Comparison of ENCODE assay signal across 17 mouse cellular contexts in the genomic region with DNA sequence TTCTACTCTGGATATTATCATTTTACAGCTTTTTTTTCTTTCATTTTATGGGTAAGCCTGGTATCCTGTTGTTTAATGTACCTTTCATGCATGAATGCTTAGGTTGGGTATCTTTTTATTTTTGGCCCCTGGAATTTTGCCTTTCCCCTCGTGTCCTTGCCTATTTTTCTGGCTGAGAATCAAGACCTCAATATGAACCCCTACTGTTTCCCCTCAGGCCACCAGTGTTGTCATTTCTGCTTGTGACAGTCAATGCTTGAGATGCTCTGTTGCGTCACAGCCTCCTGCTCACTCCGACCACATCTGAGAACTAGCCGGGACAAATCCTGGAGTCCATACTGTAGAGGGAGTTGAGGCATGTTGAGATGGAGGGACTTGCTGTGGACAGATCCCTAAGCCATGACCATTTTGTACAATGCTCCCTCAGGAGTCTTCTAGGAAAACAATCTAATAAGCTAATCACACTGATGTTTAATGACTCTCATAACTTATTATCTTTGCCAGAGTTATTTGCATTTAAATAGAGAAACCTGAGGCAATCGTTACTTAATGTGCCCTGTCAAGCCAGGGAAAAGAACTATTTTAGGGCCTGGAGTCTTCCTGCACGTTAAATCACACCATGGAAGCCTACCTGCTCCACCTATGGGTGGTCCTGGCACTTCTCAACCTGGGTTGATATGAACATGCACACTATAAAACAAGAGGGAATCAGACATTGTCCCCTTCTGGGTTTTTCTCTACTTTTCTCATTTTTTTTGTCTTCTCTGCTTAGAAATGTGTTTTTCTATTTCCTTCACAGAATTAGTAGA.
A peak's percentile ranks its signal among the peaks of the same experiment; 100 is the strongest.
DNase-seq lines count a peak whose midpoint lies in the region; ATAC-seq and TF ChIP-seq lines count a peak whose summit lies in the region.
"Had no signal": no experiment of that assay in that cellular context is flagged by ENCODE, and none has a peak within 500 bp of the region (broad histone marks: within the 10 kb centered on the region; RNA-seq: fewer than 3 reads in every experiment).

No protein-coding gene starts in this region.

- no peaks in the 10 kb centered on the region for H3K27me3 ChIP-seq in kidney, postnatal 0 days (ENCODE audit: insufficient read depth, low read length)
- H3K27me3 ChIP-seq in Patski: no peaks in the 10 kb centered on the region
- H3K27me3 ChIP-seq in neural tube, embryonic 12.5 days (replicated peaks): 0 out of 2 replicates have a peak, but pooled peaks cover 6% of the 10 kb centered on the region
- no peaks in the 10 kb centered on the region for H3K27me3 ChIP-seq in kidney, embryonic 15.5 days
- H3K27me3 ChIP-seq: embryonic facial prominence, embryonic 12.5 days; lung, embryonic 15.5 days had no signal

- H3K36me3 ChIP-seq in kidney, postnatal 0 days (ENCODE audit: insufficient read depth, low read length): no peaks in the 10 kb centered on the region
- no peaks in the 10 kb centered on the region for H3K36me3 ChIP-seq in neural tube, embryonic 12.5 days
- no peaks in the 10 kb centered on the region for H3K36me3 ChIP-seq in kidney, embryonic 15.5 days
- H3K36me3 ChIP-seq: embryonic facial prominence, embryonic 12.5 days; heart, embryonic 10.5 days; lung, embryonic 15.5 days had no signal

- in situ Hi-C loops in Patski (cut with MboI; ENCODE audit: low pct_unique_long_range_greater_than_20kb): no loop called here

- DNase-seq in cerebellum, adult 11-12 months: peak; percentile 33
- no peak for DNase-seq in cerebellum, postnatal 4 days (ENCODE audit: low spot score in 2 of 2)
- peak; percentile 4 for DNase-seq in kidney, postnatal 0 days (ENCODE audit: low spot score)
- no peak for DNase-seq in kidney, adult 9 months
- DNase-seq in Patski (ENCODE audit: low read depth, low spot score): no peak
- no peak for DNase-seq in right cerebral cortex, adult 18-20 months
- DNase-seq: gastrocnemius, postnatal 14 days; heart, postnatal 14 days; kidney, postnatal 36 days; left cerebral cortex, postnatal 4 days had no signal

- no peak for ATAC-seq in kidney, postnatal 0 days (replicated peaks; ENCODE audit: low FRiP score, low read depth)
- no peak for ATAC-seq in Patski
- ATAC-seq in neural tube, embryonic 12.5 days (ENCODE audit: low FRiP score, low read depth): peak; percentile 85
- no peak for ATAC-seq in kidney, embryonic 15.5 days (replicated peaks; ENCODE audit: low FRiP score)
- ATAC-seq: intestine, embryonic 16.5 days had no signal

- no peak overlapping the region for H3K9ac ChIP-seq in kidney, postnatal 0 days (ENCODE audit: low read depth, low read length)
- no peak overlapping the region for H3K9ac ChIP-seq in neural tube, embryonic 12.5 days
- no peak overlapping the region for H3K9ac ChIP-seq in kidney, embryonic 15.5 days
- H3K9ac ChIP-seq: embryonic facial prominence, embryonic 12.5 days; lung, embryonic 15.5 days had no signal

- no peaks in the 10 kb centered on the region for H3K9me3 ChIP-seq in kidney, postnatal 0 days (replicated peaks; ENCODE audit: low read length)
- no peaks in the 10 kb centered on the region for H3K9me3 ChIP-seq in neural tube, embryonic 12.5 days
- no peaks in the 10 kb centered on the region for H3K9me3 ChIP-seq in kidney, embryonic 15.5 days (replicated peaks)
- H3K9me3 ChIP-seq: embryonic facial prominence, embryonic 12.5 days; heart, embryonic 10.5 days; lung, embryonic 15.5 days had no signal

- no peak overlapping the region for H3K27ac ChIP-seq in kidney, postnatal 0 days
- H3K27ac ChIP-seq in neural tube, embryonic 12.5 days: no peak overlapping the region
- no peak overlapping the region for H3K27ac ChIP-seq in kidney, embryonic 15.5 days
- H3K27ac ChIP-seq: embryonic facial prominence, embryonic 12.5 days; heart, embryonic 10.5 days; lung, embryonic 15.5 days had no signal

- 45% methylated on average over 6 of the region's 6 CpGs for WGBS in kidney, postnatal 0 days
- 25% methylated on average over 6 of the region's 6 CpGs for WGBS in neural tube, embryonic 12.5 days
- 55% methylated on average over 6 of the region's 6 CpGs for WGBS in kidney, embryonic 15.5 days

- POLR2A ChIA-PET in Patski (lab: Charles Lee): no interaction called here

- CTCF ChIA-PET in Patski (lab: Charles Lee): no interaction called here

- TF ChIP-seq CTCF in kidney, postnatal 0 days (IDR thresholded peaks at IDR 0.05; ENCODE audit: low read depth): peak; percentile 47
- TF ChIP-seq CTCF in Patski (IDR thresholded peaks at IDR 0.05): peak; percentile 23

- no peak overlapping the region for H3K4me3 ChIP-seq in kidney, postnatal 0 days (replicated peaks; ENCODE audit: low read depth, low read length)
- H3K4me3 ChIP-seq in neural tube, embryonic 12.5 days: no peak overlapping the region
- no peak overlapping the region for H3K4me3 ChIP-seq in kidney, embryonic 15.5 days (replicated peaks)
- H3K4me3 ChIP-seq: embryonic facial prominence, embryonic 12.5 days; heart, embryonic 10.5 days; lung, embryonic 15.5 days had no signal

- no peaks in the 10 kb centered on the region for H3K4me1 ChIP-seq in kidney, postnatal 0 days (replicated peaks; ENCODE audit: insufficient read depth, low read length)
- peaks cover 11% of the 10 kb centered on the region for H3K4me1 ChIP-seq in neural tube, embryonic 12.5 days
- no peaks in the 10 kb centered on the region for H3K4me1 ChIP-seq in kidney, embryonic 15.5 days
- H3K4me1 ChIP-seq: embryonic facial prominence, embryonic 12.5 days; heart, embryonic 10.5 days; lung, embryonic 15.5 days had no signal

- no peak overlapping the region for H3K4me2 ChIP-seq in kidney, postnatal 0 days (ENCODE audit: low read length)
- H3K4me2 ChIP-seq in neural tube, embryonic 12.5 days (replicated peaks): no peak overlapping the region
- H3K4me2 ChIP-seq in kidney, embryonic 15.5 days: no peak overlapping the region
- H3K4me2 ChIP-seq: embryonic facial prominence, embryonic 12.5 days; liver, embryonic 11.5 days; lung, embryonic 15.5 days had no signal

Comparison
In these comparisons a context has a peak if more than half of its experiments do, and no peak if none do; other contexts are left out.
1. DNase-seq: peak in cerebellum, adult 11-12 months (single experiment) and kidney, postnatal 0 days (single experiment); none in cerebellum, postnatal 4 days (0 of 2), kidney, adult 9 months (single experiment), Patski (single experiment) and right cerebral cortex, adult 18-20 months (single experiment).